ENCODE assay signal across 28 mouse cellular contexts in the genomic region with DNA sequence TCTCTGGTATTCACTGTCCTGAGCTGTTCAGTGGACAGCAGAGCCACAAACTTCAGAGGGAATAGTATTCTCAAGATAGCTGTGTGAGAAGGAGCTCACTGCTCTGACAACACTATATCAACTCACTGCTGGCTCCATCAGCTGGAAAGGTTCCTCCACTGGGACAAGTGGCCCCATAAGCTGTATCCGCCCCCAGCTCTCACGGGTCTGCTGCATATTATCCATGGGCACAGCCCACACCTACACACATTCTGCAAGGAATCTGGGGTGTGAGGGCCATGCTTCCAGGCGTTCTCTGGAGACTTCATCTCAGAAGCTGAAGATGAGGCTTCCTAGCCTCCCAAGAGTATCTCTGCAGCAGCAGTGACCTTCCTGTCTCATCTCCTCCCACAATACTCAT. TPM values are rescaled to one million over a fixed set of nuclear protein-coding genes. Genes with fewer than 3 reads are reported as not detected.
DNase-seq lines count a peak whose midpoint lies in the region; ATAC-seq and TF ChIP-seq lines count a peak whose summit lies in the region.
"Had no signal": no experiment of that assay in that cellular context is flagged by ENCODE, and none has a peak within 500 bp of the region (broad histone marks: within the 10 kb centered on the region; RNA-seq: fewer than 3 reads in every experiment).

No protein-coding gene starts in this region.

- no peaks in the 10 kb centered on the region for H3K4me1 ChIP-seq in stomach, postnatal 0 days (replicated peaks; ENCODE audit: control insufficient read depth, insufficient read depth)
- H3K4me1 ChIP-seq: embryonic facial prominence, embryonic 12.5 days; forebrain, embryonic 10.5 days; intestine, embryonic 15.5 days; liver, embryonic 12.5 days had no signal

- DNase-seq in frontal cortex, postnatal 25 days (ENCODE audit: low spot score in 2 of 2) = no peak
- peak; percentile 19 for DNase-seq in layer of hippocampus, adult 9-11 months
- DNase-seq in layer of hippocampus, adult 11-12 months (ENCODE audit: low spot score) = no peak
- DNase-seq in right cerebral cortex, postnatal 36 days (ENCODE audit: low spot score in 2 of 2) = peak; percentile 17 to 59
- no peak for DNase-seq in right cerebral cortex, postnatal 4 days
- no peak for DNase-seq in stomach, postnatal 0 days (ENCODE audit: low spot score)
- DNase-seq: adrenal gland, adult 8-10 months; cerebellum, adult 11 months; cerebellum, adult 9-10 months; cerebellum, postnatal 36 days; kidney, adult 2 months; kidney, postnatal 4 days; liver, postnatal 0 days; lung, postnatal 36 days; thymus, postnatal 4 days had no signal

- no peak for TF ChIP-seq CTCF in stomach, postnatal 0 days (IDR thresholded peaks at IDR 0.05; ENCODE audit: low read depth)

- ATAC-seq in frontal cortex, adult (ENCODE audit: low TSS enrichment) = peak; percentile 79
- ATAC-seq in stomach, postnatal 0 days (ENCODE audit: low FRiP score, low TSS enrichment) = no peak
- ATAC-seq: forebrain, embryonic 16.5 days; hindbrain, postnatal 0 days; intestine, embryonic 15.5 days; liver, embryonic 12.5 days; liver, postnatal 0 days; midbrain, embryonic 16.5 days had no signal

- no peaks in the 10 kb centered on the region for H3K36me3 ChIP-seq in stomach, postnatal 0 days (ENCODE audit: control insufficient read depth, insufficient read depth, low read length)
- H3K36me3 ChIP-seq: embryonic facial prominence, embryonic 12.5 days; forebrain, embryonic 10.5 days; G1E; heart, embryonic 15.5 days; hindbrain, embryonic 12.5 days; intestine, embryonic 15.5 days; liver, embryonic 12.5 days had no signal

- no peak overlapping the region for H3K27ac ChIP-seq in stomach, postnatal 0 days (replicated peaks)
- H3K27ac ChIP-seq: embryonic facial prominence, embryonic 12.5 days; forebrain, embryonic 10.5 days; heart, embryonic 15.5 days; hindbrain, embryonic 12.5 days; hindbrain, postnatal 0 days; intestine, embryonic 15.5 days; kidney, postnatal 0 days; liver, embryonic 12.5 days had no signal

- no peak overlapping the region for H3K9ac ChIP-seq in stomach, postnatal 0 days (ENCODE audit: low read length)
- H3K9ac ChIP-seq: embryonic facial prominence, embryonic 12.5 days; heart, embryonic 15.5 days; hindbrain, embryonic 12.5 days; intestine, embryonic 15.5 days; liver, embryonic 12.5 days; liver, postnatal 0 days had no signal

- TF ChIP-seq EP300 in stomach, postnatal 0 days (optimal IDR thresholded peaks at IDR 0.05) = no peak

- H3K27me3 ChIP-seq in stomach, postnatal 0 days (ENCODE audit: control insufficient read depth, insufficient read depth, low read length) = no peaks in the 10 kb centered on the region
- H3K27me3 ChIP-seq: embryonic facial prominence, embryonic 12.5 days; heart, embryonic 15.5 days; hindbrain, embryonic 12.5 days; intestine, embryonic 15.5 days; liver, embryonic 12.5 days had no signal

- H3K9me3 ChIP-seq in stomach, postnatal 0 days (ENCODE audit: control insufficient read depth, low read length) = no peaks in the 10 kb centered on the region
- H3K9me3 ChIP-seq: embryonic facial prominence, embryonic 12.5 days; forebrain, embryonic 10.5 days; heart, embryonic 15.5 days; hindbrain, embryonic 12.5 days; intestine, embryonic 15.5 days; liver, embryonic 12.5 days had no signal

- H3K4me2 ChIP-seq in stomach, postnatal 0 days (replicated peaks; ENCODE audit: low read depth) = no peak overlapping the region
- H3K4me2 ChIP-seq: embryonic facial prominence, embryonic 12.5 days; heart, embryonic 15.5 days; hindbrain, embryonic 12.5 days; intestine, embryonic 15.5 days; liver, embryonic 12.5 days; midbrain, embryonic 11.5 days had no signal

- no peak overlapping the region for H3K4me3 ChIP-seq in stomach, postnatal 0 days (ENCODE audit: low read depth, low read length)
- H3K4me3 ChIP-seq: embryonic facial prominence, embryonic 12.5 days; forebrain, embryonic 10.5 days; heart, embryonic 15.5 days; hindbrain, embryonic 12.5 days; intestine, embryonic 15.5 days; liver, embryonic 12.5 days had no signal

- 86% methylated on average over 3 of the region's 3 CpGs for WGBS in stomach, postnatal 0 days

RNA-seq across cellular contexts. Expression of a gene that starts 50.4 kb away (rescaled TPM):
- polyA plus RNA-seq in stomach, postnatal 0 days (2015; fragmentation: Nextera tagmentation; extraction: Ambion mirVana) = 2.9 and 3.1 TPM in 2 replicates
- polyA plus RNA-seq: G1E had no signal

Comparison
In these comparisons a context has a peak if more than half of its experiments do, and no peak if none do; other contexts are left out.
1. DNase-seq: peak in layer of hippocampus, adult 9-11 months (single experiment) and right cerebral cortex, postnatal 36 days (2 of 2); none in frontal cortex, postnatal 25 days (0 of 2), layer of hippocampus, adult 11-12 months (single experiment), right cerebral cortex, postnatal 4 days (single experiment) and stomach, postnatal 0 days (single experiment).